Mouse (Mus musculus) ES-CJ7 (cell line): Measurements from ENCODE around the gene Tubb2b.
A peak's percentile ranks its signal among the peaks of the same experiment; 100 is the strongest.

Experiments used
- DNase-seq: peaks from one replicate; pipeline ENCODE4 v3.0.0; 2011; ENCODE audit warnings: low read depth, low spot score

The Tubb2b gene

GRCm38 (mm10) chr13:34136605-34137004, 6.3 kb upstream of the Tubb2b start:
- no peak for DNase-seq

DNA sequence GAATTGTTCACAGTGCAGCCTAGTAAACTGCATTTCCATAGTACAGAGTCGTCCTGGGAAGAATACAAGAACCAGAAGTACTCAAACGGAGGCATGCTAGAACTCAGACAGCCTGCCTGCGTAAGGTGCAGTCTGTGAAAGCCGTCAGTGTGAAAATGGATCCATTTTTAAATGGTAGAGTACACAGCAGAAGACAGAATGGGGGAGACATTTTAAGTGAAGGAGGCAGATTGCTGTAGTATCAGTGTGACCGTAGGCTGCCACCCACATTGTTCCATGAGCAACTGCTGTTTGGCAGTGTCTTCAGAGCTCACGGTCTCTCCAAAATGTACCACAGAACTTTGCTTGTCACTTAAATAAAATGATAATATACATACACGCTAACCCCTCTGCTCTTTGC, 4.0 kb upstream of the Tubb2b start:
- DNase-seq, result no peak

DNA sequence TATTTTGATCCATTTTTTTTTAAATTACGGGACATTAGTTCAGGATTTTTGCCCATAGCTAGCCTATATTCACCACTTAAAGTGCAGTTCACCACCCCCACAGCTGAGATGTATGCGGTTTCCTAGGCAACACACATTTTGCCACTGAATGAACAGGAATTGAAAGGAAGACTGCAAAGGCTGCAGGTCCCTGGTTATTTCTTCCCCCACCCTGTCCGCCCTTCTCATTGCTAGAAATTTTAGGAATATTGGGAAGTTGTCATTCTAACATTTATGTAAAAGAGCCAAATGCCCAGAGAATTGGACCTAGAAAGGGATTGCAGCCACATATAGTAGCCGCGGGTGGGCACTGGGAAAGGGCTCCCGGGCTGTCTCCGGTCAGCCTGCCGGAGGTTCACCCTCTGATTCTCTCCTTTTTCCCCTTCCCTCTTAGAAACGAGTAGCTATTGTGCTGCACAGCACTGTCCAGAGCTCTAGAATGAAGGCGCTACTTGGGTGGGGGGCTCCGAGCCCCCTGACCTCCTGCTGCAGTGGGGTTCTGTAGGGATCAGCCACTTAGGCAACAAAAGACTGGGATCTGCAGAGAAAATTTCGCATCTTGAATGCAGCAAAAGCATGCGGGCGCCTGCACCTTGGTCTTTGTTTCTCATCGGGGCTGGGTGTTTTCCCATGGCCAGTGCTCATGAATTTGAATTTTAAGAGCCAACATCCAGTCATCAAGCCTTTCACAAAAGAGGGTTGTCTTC, 3.2 kb upstream of the Tubb2b start:
- peak; percentile 28 for DNase-seq

DNA sequence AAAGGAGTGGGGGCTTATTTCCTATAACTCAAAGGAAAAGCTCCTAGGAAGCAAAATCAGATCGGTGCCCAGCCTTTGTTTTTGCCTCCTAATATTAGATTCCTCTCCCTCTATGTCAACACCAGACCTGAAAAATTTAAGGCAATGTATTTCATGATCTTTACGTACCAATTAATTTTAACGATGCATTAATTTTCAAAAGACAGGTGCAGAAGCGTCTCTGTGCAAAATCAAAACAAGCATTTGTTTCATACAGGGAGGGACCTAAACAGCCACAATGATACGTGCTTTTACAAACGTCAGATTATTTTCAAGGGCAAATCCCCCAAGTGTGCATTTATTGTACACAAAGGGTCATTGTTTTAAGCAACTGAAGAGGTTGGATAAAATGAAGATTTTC, 2.6 kb upstream of the Tubb2b start:
- DNase-seq, result no peak

- no peak for DNase-seq
Measured at GRCm38 (mm10) chr13:34132299-34132698, 2.0 kb upstream of the Tubb2b start.

DNA sequence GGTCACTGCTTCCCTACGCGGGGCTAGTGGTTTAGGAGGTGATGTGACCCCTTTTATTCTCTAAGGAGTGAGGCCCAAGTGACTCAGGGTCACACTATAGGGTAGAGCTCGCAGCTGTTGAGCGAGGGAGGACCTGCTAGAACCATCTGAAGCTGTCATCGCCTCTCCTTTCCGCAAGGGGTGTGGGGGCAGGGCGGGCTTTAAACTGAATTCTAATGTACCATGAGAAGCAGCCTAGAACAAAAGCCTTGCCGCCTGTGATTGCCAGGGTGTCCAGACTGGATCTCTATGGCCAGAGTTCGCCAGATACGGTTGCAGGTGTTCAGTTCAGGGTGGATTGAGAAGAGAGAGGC, 1.4 kb upstream of the Tubb2b start:
- DNase-seq, result peak; percentile 88

GRCm38 (mm10) chr13:34131011-34131707, 893 bp upstream of the Tubb2b start:
- DNase-seq, result peak; percentile 96

DNA sequence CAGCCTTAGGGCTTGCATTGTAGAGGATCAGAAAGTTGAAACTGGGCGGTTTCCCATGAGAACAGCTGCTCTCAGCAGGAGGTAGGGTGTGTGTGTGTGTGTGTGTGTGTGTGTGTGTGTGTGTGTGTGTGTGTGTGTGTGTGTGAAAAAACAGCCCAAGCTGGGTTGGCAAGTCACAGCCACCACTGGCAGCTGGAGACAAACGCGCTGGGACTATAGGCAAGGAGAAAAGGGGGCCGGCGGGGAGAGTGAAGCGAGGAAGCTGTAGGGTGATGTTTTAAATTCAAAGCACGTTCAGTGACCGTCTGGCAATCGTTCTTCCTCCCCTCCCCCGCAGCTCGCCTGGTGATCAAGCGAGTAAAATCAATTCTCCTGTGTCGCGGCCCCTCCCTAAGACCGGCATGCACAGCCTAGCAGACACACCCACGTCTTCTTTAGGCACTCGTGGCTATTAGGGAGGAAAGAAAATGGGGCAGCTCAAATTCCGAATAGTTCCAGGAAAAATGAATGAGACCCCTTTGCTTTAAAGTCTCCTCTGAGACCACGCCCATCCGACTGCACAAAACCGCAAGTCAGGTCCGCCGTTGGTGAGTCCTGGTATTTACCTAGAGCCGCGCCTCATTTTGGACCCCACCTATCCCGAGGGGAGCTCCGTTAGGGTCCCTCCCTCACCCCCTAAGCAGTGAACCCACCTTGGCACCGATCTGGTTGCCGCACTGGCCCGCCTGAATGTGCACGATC, 611 bp downstream of the Tubb2b start:
- DNase-seq, result peak; percentile 94

GRCm38 (mm10) chr13:34128276-34129114, 1.8 kb downstream of the Tubb2b start:
- DNase-seq, result no peak

DNA sequence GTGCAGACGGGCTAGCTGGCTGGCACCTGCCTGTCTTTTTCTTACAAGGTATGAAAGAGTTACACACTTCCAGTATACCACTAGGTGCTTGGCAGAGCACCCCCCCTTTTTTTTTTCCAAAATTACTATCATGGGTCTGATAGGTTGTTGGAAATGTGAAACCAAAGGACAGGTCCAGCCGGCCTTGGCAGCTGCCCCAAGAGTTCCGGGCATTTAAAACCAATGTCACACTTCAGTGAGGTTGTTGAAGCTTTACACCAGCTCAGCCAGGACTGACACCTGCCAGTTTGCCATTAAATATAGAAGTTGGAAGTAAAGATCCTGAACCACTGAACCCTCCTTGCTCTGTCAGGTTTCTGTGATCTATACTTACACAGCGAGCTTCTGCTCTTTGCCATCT, 4.6 kb downstream of the Tubb2b start:
- no peak for DNase-seq

- no peak for DNase-seq
Measured at GRCm38 (mm10) chr13:34120536-34120935, 9.7 kb downstream of the Tubb2b start.

GRCm38 (mm10) chr13:34119406-34119805, 10.9 kb downstream of the Tubb2b start:
- no peak for DNase-seq

DNA sequence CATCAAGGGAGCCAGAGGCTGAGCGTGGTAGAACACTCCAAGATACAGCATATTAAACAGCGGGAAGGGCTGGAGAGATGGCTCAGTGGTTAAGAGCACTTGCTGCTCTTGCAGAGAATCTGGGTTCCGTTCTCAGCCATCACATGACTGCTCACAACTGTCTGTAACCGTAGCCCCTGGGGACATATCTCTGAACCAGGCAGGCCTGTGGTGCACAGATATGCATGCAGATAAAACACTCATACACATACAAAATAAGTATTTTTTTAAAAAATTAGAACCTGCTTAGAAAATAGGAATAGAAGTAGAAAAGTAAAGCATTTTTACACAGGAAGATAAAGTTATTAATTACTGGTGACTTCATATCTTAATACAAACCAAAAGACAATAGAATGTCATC, 11.4 kb downstream of the Tubb2b start:
- no peak for DNase-seq

GRCm38 (mm10) chr13:34116508-34116907, 13.8 kb downstream of the Tubb2b start:
- DNase-seq, result no peak

DNA sequence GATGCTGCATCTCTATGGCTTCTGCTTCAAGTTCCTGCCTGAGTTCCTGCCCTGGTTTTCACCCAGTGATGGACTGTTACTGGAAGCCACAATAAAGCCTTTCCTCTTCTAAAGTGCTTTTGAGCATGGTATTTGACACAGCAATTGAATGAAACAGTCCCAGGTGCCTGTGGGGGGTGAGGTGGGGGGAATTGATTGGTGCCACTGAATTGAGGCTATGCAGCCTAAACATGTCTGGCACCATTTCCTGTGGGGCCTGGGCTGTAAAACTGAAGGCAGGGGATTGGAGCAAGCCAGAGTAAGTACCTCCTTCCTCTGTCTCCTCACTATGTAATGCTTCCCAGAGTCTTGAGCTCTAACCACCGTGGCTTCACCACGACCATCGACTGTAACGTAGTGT, 15.6 kb downstream of the Tubb2b start:
- DNase-seq, result no peak

DNA sequence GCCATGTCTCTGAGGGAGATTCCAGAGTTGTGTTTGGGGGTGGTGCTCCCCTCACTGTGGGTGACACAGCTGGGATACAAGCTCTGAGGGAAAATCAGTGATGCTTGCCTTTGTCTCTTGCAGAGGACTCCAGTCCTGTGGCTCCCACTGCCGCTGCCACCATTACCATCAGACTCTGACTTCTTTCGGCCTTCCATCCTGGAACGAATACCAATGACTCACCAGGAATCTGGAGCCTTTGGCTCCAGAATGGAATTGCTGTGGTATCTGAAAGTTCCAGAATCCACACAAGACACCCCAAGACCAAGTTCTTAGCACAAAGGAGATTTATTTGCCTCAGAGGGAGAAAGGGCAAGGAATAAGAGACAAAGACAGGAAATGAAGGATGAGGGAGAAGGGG, 17.2 kb downstream of the Tubb2b start:
- DNase-seq, result no peak

DNA sequence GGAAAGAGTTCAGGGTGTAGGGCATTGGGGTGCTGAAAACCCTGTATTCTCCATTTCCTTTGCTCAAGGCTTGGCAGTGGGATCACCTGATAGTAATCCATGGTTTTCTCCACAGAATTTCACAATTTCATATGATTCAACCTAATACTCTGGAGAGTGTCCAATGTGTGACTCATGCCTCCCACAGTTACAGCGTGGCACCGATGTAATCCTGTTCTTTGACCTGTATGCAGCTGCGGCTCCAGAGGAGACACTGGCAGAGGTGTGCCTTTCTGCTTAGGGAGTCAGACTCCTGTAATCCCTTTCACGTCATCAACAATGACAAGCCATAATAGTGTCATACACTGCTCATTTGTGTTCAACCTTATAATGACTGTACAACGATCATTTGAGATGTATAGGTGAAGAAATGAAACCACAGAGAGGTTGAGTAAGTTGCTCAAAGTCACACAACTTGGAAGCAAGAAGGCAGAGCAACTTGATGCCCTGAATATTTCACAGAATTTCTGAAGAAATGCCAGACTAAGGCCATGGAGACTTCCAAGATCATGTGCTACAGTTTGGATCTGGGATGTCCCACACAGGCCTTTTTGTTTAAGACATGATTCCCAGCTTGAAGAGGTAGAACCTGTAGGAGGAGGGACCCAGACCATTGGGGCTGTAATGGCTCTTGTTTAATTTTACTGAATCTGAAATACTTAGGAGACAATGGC, 17.7 kb downstream of the Tubb2b start:
- no peak for DNase-seq

DNA sequence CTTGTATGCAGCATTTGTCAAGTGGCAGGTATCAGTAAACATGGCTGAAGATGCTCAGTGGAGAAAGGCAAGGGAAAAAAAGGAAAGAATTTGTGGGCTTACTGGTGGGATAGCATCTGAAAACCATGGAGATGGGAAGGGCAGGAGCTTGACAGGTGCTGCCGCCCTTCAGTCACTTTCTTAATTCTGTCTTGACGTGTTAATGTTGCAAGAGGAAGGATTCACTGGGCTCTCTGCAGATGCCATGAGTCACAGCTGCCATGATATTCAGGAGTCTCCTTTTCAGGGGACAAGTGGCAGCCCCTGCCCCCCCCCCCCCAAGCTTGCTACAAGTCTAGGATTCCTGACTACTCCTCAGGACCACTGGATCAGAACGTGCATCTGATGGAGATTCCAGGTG, 18.4 kb downstream of the Tubb2b start:
- no peak for DNase-seq

- no peak for DNase-seq
Measured at GRCm38 (mm10) chr13:34111019-34111418, 19.2 kb downstream of the Tubb2b start.

GRCm38 (mm10) chr13:34109677-34110058, 20.6 kb downstream of the Tubb2b start:
- peak; percentile 98 for DNase-seq

GRCm38 (mm10) chr13:34109035-34109676, 21.1 kb downstream of the Tubb2b start:
- DNase-seq, result peak; percentile 33
